In genomic region chr10:38993632-38994424, GRCm38 (mm10) we compare ENCODE assay signal across 23 mouse cellular contexts. TPM values are rescaled to one million over a fixed set of nuclear protein-coding genes. Genes with fewer than 3 reads are reported as not detected.
A peak's percentile ranks its signal among the peaks of the same experiment; 100 is the strongest.
DNase-seq lines count a peak whose midpoint lies in the region; ATAC-seq and TF ChIP-seq lines count a peak whose summit lies in the region.
"Had no signal": no experiment of that assay in that cellular context is flagged by ENCODE, and none has a peak within 500 bp of the region (broad histone marks: within the 10 kb centered on the region; RNA-seq: fewer than 3 reads in every experiment).

No protein-coding gene starts in this region.

- H3K9ac ChIP-seq in midbrain, embryonic 14.5 days (replicated peaks; ENCODE audit: low read length), result no peak overlapping the region
- H3K9ac ChIP-seq: embryonic facial prominence, embryonic 12.5 days; forebrain, embryonic 15.5 days; hindbrain, embryonic 13.5 days; limb, embryonic 15.5 days; liver, embryonic 14.5 days; midbrain, embryonic 12.5 days had no signal

- WGBS in midbrain, embryonic 14.5 days, result 70% methylated on average over 2 of the region's 2 CpGs

- no peaks in the 10 kb centered on the region for H3K9me3 ChIP-seq in midbrain, embryonic 14.5 days (ENCODE audit: control insufficient read depth, low read length)
- H3K9me3 ChIP-seq: embryonic facial prominence, embryonic 12.5 days; forebrain, embryonic 15.5 days; heart, embryonic 10.5 days; hindbrain, embryonic 13.5 days; limb, embryonic 15.5 days; midbrain, embryonic 12.5 days had no signal

- no peak for TF ChIP-seq POLR2A in embryonic fibroblast, embryonic 13.5 days (IDR thresholded peaks at IDR 0.05; ENCODE audit: low read depth, low read length)

- H3K27me3 ChIP-seq in midbrain, embryonic 14.5 days (ENCODE audit: control insufficient read depth, insufficient read depth, low read length), result no peaks in the 10 kb centered on the region
- H3K27me3 ChIP-seq: embryonic facial prominence, embryonic 12.5 days; forebrain, embryonic 15.5 days; hindbrain, embryonic 13.5 days; limb, embryonic 15.5 days; midbrain, embryonic 12.5 days had no signal

- peaks cover 11% of the 10 kb centered on the region for H3K4me1 ChIP-seq in embryonic fibroblast, embryonic 13.5 days (ENCODE audit: control insufficient read depth, insufficient read depth, low read length)
- no peaks in the 10 kb centered on the region for H3K4me1 ChIP-seq in midbrain, embryonic 14.5 days (ENCODE audit: control insufficient read depth, insufficient read depth, low read length)
- H3K4me1 ChIP-seq: forebrain, embryonic 15.5 days; hindbrain, embryonic 13.5 days; midbrain, embryonic 12.5 days had no signal

- ATAC-seq in midbrain, embryonic 14.5 days (ENCODE audit: low FRiP score, low TSS enrichment), result no peak
- ATAC-seq: forebrain, embryonic 15.5 days had no signal

- TF ChIP-seq CTCF in embryonic fibroblast, embryonic 13.5 days (IDR thresholded peaks at IDR 0.05; ENCODE audit: borderline replicate concordance, insufficient read depth, low read length), result no peak

- no peak overlapping the region for H3K4me3 ChIP-seq in embryonic fibroblast, embryonic 13.5 days (ENCODE audit: insufficient read depth, low read length)
- no peak overlapping the region for H3K4me3 ChIP-seq in midbrain, embryonic 14.5 days (replicated peaks; ENCODE audit: low read depth, low read length)
- H3K4me3 ChIP-seq: embryonic facial prominence, embryonic 12.5 days; forebrain, embryonic 15.5 days; heart, embryonic 10.5 days; hindbrain, embryonic 13.5 days; limb, embryonic 15.5 days; midbrain, embryonic 12.5 days had no signal

- H3K36me3 ChIP-seq in midbrain, embryonic 14.5 days (ENCODE audit: control insufficient read depth, insufficient read depth, low read length), result no peaks in the 10 kb centered on the region
- H3K36me3 ChIP-seq: embryonic facial prominence, embryonic 12.5 days; forebrain, embryonic 15.5 days; hindbrain, embryonic 13.5 days; midbrain, embryonic 12.5 days had no signal

- no peak overlapping the region for H3K4me2 ChIP-seq in midbrain, embryonic 14.5 days (ENCODE audit: low read length)
- H3K4me2 ChIP-seq: embryonic facial prominence, embryonic 12.5 days; forebrain, embryonic 15.5 days; hindbrain, embryonic 13.5 days; limb, embryonic 15.5 days; midbrain, embryonic 12.5 days had no signal

- peak overlapping the region; percentile 99 for H3K27ac ChIP-seq in embryonic fibroblast, embryonic 13.5 days (ENCODE audit: insufficient read depth, low read length)
- H3K27ac ChIP-seq in midbrain, embryonic 14.5 days (replicated peaks; ENCODE audit: low read depth, low read length), result no peak overlapping the region
- H3K27ac ChIP-seq: embryonic facial prominence, embryonic 12.5 days; forebrain, embryonic 15.5 days; heart, embryonic 10.5 days; hindbrain, embryonic 13.5 days; limb, embryonic 15.5 days; liver, embryonic 14.5 days; midbrain, embryonic 12.5 days had no signal

- DNase-seq in heart, adult 9 months (ENCODE audit: low spot score in 2 of 2), result peak; percentile 45 to 53
- DNase-seq in heart, postnatal 14 days, result no peak
- peak; percentile 50 for DNase-seq in 3T3-L1 (ENCODE audit: low read depth, low spot score)
- DNase-seq in MN1 (ENCODE audit: low spot score), result peak; percentile 63
- DNase-seq in midbrain, embryonic 14.5 days, result no peak
- no peak for DNase-seq in adrenal gland, postnatal 25 days
- DNase-seq: cerebellum, adult 18-20 months; cerebellum, postnatal 14 days; gastrocnemius, postnatal 36 days; heart, postnatal 36 days; kidney, adult 11 months; left cerebral cortex, postnatal 4 days; spleen, adult 18-20 months had no signal

- intact Hi-C loops in heart, postnatal 14 days (cut with DNase I), result no loop called here

RNA-seq across cellular contexts. Expression of gene Lama4, which starts 28.5 kb away (rescaled TPM):
- 100 to 1,000 TPM; 123 to 133 TPM for total RNA-seq in heart, postnatal 14 days (2021)
- 88.0 and 177 TPM in 2 replicates for polyA plus RNA-seq in embryonic fibroblast, embryonic 13.5 days (2011; ENCODE audit: insufficient read length, low read depth, missing spikeins)
- polyA plus RNA-seq in midbrain, embryonic 14.5 days (2014; fragmentation: Nextera tagmentation; extraction: Ambion mirVana), result 7.3 and 18.9 TPM in 2 replicates
- total RNA-seq in adrenal gland, postnatal 25 days (2021), result 61.8 and 86.5 TPM in 2 replicates
- total RNA-seq: monocyte, adult 5-6 weeks; neutrophil, adult 5-6 weeks had no signal

Comparison
In these comparisons a context has a peak if more than half of its experiments do, and no peak if none do; other contexts are left out.
1. DNase-seq: peak in heart, adult 9 months (2 of 2), 3T3-L1 (single experiment) and MN1 (single experiment); none in heart, postnatal 14 days (0 of 2), midbrain, embryonic 14.5 days (single experiment) and adrenal gland, postnatal 25 days (single experiment).